8 mouse cellular contexts compared by ENCODE assay signal in the genomic region with DNA sequence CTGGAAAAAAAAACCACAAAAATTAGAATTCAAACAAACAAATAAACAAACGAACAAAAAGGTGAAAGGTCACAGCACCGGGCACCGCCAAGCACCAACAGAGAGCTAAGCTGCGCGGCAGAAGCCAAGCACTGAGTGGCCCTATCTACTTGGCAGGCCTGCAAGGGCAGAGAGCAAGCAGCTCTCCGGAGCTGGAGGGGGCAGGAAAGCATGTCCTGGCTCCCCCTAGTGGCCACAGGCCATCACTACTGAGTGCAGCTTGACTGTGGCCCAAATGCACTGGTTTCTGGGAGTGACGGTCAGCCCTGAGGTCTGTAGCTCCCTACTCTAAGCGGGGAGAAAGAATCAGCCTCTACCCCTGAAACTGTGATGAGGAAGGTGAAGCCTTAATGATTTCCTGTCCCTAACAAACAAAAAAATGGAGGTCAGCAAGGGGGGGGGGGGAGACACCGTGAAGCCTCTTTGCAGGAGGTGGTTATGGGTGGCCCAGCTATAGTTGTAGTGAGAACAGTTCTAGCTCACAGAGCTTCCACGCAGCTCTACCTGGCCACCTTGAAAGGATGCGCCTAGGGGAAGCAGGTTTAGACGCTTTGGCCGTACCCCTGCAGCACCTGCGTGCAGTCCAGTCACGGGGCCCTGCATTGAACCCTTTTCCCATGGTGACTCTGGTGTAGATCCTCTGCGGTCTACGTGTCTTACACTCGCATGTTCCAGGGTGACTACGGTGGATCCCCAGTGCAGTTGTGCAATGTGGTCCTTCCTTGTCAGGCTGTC.
DNase-seq lines count a peak whose midpoint lies in the region; ATAC-seq lines count a peak whose summit lies in the region.

No protein-coding gene starts in this region.

- WGBS in intestine, embryonic 16.5 days = 57% methylated on average over 19 of the region's 19 CpGs
- WGBS in midbrain, embryonic 11.5 days = 56% methylated on average over 19 of the region's 19 CpGs

- no peaks in the 10 kb centered on the region for H3K9me3 ChIP-seq in intestine, embryonic 16.5 days (ENCODE audit: control insufficient read depth, low read length)
- no peaks in the 10 kb centered on the region for H3K9me3 ChIP-seq in midbrain, embryonic 11.5 days (ENCODE audit: control insufficient read depth, low read length)

- H3K4me3 ChIP-seq in intestine, embryonic 16.5 days (ENCODE audit: low read length) = no peak overlapping the region
- no peak overlapping the region for H3K4me3 ChIP-seq in midbrain, embryonic 11.5 days (ENCODE audit: low read depth, low read length)

- ATAC-seq in intestine, embryonic 16.5 days = peak; percentile 78
- ATAC-seq in midbrain, embryonic 11.5 days (ENCODE audit: low FRiP score) = peak; percentile 92

- peaks cover 11% of the 10 kb centered on the region for H3K4me1 ChIP-seq in intestine, embryonic 16.5 days (ENCODE audit: control insufficient read depth, insufficient read depth, low read length)
- H3K4me1 ChIP-seq in midbrain, embryonic 11.5 days (ENCODE audit: control insufficient read depth, insufficient read depth, low read length) = no peaks in the 10 kb centered on the region

- no peak overlapping the region for H3K4me2 ChIP-seq in intestine, embryonic 16.5 days (ENCODE audit: low read depth, low read length)
- no peak overlapping the region for H3K4me2 ChIP-seq in midbrain, embryonic 11.5 days

- no peaks in the 10 kb centered on the region for H3K27me3 ChIP-seq in intestine, embryonic 16.5 days (replicated peaks; ENCODE audit: control insufficient read depth, insufficient read depth, low read length)
- H3K27me3 ChIP-seq in midbrain, embryonic 11.5 days (ENCODE audit: control insufficient read depth, insufficient read depth, low read length) = no peaks in the 10 kb centered on the region

- H3K36me3 ChIP-seq in intestine, embryonic 16.5 days (ENCODE audit: control insufficient read depth, insufficient read depth, low read length) = no peaks in the 10 kb centered on the region
- no peaks in the 10 kb centered on the region for H3K36me3 ChIP-seq in midbrain, embryonic 11.5 days (ENCODE audit: control insufficient read depth, insufficient read depth, low read length)

- no peak overlapping the region for H3K27ac ChIP-seq in intestine, embryonic 16.5 days (ENCODE audit: low read length)
- no peak overlapping the region for H3K27ac ChIP-seq in midbrain, embryonic 11.5 days (ENCODE audit: low read depth, low read length)

- peak; percentile 88 for DNase-seq in adrenal gland, adult 8-10 months
- peak; percentile 84 for DNase-seq in embryo, embryonic 9.5 days (ENCODE audit: extremely low spot score)
- DNase-seq in gastrocnemius, postnatal 4 days (ENCODE audit: low spot score in 2 of 2) = peak; percentile 83 to 90
- DNase-seq in left cerebral cortex, postnatal 36 days (ENCODE audit: low spot score in 2 of 2) = peak; percentile 80 to 87
- DNase-seq in midbrain, embryonic 11.5 days (ENCODE audit: low spot score, missing footprints) = peak; percentile 97
- DNase-seq in right cerebral cortex, postnatal 4 days = peak; percentile 87
- peak; percentile 78 for DNase-seq in yolk sac, embryonic 10.5 days (ENCODE audit: low spot score)

- no peak overlapping the region for H3K9ac ChIP-seq in intestine, embryonic 16.5 days (ENCODE audit: low read depth, low read length)
- H3K9ac ChIP-seq in midbrain, embryonic 11.5 days (ENCODE audit: low read length) = no peak overlapping the region

- intact Hi-C loops in left cerebral cortex, postnatal 36 days (cut with DNase I) = loop anchor here (2.0 to 5.0 kb wide), 3 partner anchors 47 to 106 kb away; no protein-coding TSS in a partner anchor
